Mouse (Mus musculus) heart, embryonic 16.5 days (tissue): ENCODE results near the gene B3gat1. TPM values are rescaled to one million over a fixed set of nuclear protein-coding genes. Genes with fewer than 3 reads are reported as not detected.

Experiments
- ATAC-seq: fragments of 200-750 bp; cut with Nextera tagmentation; replicated peaks from 2 replicates; pipeline ENCODE4 v1.8.0; 2017; ENCODE audit warnings: moderate number of reproducible peaks; ENCODE audit not compliant: insufficient read depth, low FRiP score; ENCODE audit errors: extremely low read depth
- H3K27ac ChIP-seq: fragments of 300-500 bp; sonication (generic); 2 replicates; pipeline ENCODE4 v1.5.1; 2014; ENCODE audit warnings: mild to moderate bottlenecking, low read length, control low read depth, moderate library complexity
- H3K27me3 ChIP-seq: fragments of 300-500 bp; sonication (generic); 2 replicates; pipeline ENCODE4 v1.6.1; 2014; ENCODE audit warnings: low read length, mixed read lengths; ENCODE audit not compliant: control insufficient read depth, insufficient read depth
- H3K36me3 ChIP-seq: fragments of 300-500 bp; sonication (generic); 2 replicates; pipeline ENCODE4 v1.6.1; 2014; ENCODE audit not compliant: control insufficient read depth, insufficient read depth
- H3K4me1 ChIP-seq: fragments of 300-500 bp; sonication (generic); 2 replicates; pipeline ENCODE4 v1.6.1; 2014; ENCODE audit warnings: low read length, mixed read lengths; ENCODE audit not compliant: control insufficient read depth, insufficient read depth
- H3K4me2 ChIP-seq: fragments of 300-500 bp; sonication (generic); 2 replicates; pipeline ENCODE4 v1.6.1; 2014; ENCODE audit warnings: low read depth, mild to moderate bottlenecking, control low read depth, low read length
- H3K4me3 ChIP-seq: fragments of 300-500 bp; sonication (generic); 2 replicates; pipeline ENCODE4 v1.5.1; 2014; ENCODE audit warnings: mild to moderate bottlenecking, control low read depth, low read length
- H3K9ac ChIP-seq: fragments of 300-500 bp; sonication (generic); 2 replicates; pipeline ENCODE4 v1.6.1; 2014; ENCODE audit warnings: low read length, control low read depth
- H3K9me3 ChIP-seq: fragments of 300-500 bp; sonication (generic); replicated peaks from 2 replicates; pipeline ENCODE4 v1.6.1; 2016; ENCODE audit warnings: low read length; ENCODE audit not compliant: control insufficient read depth
- WGBS: fragments of 180-500 bp; shearing (Covaris S2); extraction: QIAGEN DNeasy Blood & Tissue Kit; methylation state at CpG from one replicate; pipeline ENCODE4 v1.1.7; 2014; 5-methylcytosine and 5-hydroxymethylcytosine counted together
- polyA plus RNA-seq: library from polyadenylated mRNA; unstranded; fragments of >200 nt; fragmentation: Nextera tagmentation; extraction: Ambion mirVana; gene quantifications from 2 replicates; pipeline ENCODE4 v1.2.1, GENCODE M21; 2015

Gene B3gat1
- polyA plus RNA-seq, 1 experiment from 2014 or later = not detected

DNA sequence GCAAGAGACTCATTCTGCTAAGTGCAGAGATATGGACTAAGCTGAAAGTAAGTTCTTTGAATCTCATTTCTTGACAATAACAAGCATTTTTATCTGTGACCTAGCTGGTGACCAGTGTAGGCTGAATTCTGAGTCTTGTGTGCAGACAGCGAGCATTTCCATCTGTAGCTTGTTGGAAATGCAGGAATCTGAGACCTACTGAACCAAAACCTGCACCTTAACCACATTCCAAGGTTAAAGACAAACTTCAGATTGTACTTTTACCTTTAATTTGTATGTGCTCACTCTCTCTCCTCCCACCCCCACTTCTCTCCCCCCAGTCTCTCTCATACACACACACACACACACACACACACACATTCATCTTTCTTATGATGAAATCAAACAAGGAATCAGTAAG is 65.2 kb downstream of the B3gat1 start:
- Histone ChIP-seq H3K4me3 (no peak overlapping the region), H3K4me2 (no peak overlapping the region), H3K27me3 (no peaks in the 10 kb centered on the region), H3K9ac (no peak overlapping the region), H3K27ac (no peak overlapping the region), H3K9me3 (no peaks in the 10 kb centered on the region), H3K36me3 (no peaks in the 10 kb centered on the region), H3K4me1 (no peaks in the 10 kb centered on the region)
- no peak for ATAC-seq
- 63% methylated on average over 1 of the region's 1 CpGs for WGBS

GRCm38 (mm10) chr9:26800357-26800756 is 66.8 kb downstream of the B3gat1 start:
- 0 out of 2 replicates have a peak, but pooled peaks cover under 1% of the 10 kb centered on the region for H3K4me1 ChIP-seq
- ATAC-seq = no peak
- H3K4me3 ChIP-seq = no peak overlapping the region
- no peaks in the 10 kb centered on the region for H3K36me3 ChIP-seq
- H3K27ac ChIP-seq = no peak overlapping the region
- H3K27me3 ChIP-seq = no peaks in the 10 kb centered on the region
- H3K9me3 ChIP-seq = no peaks in the 10 kb centered on the region
- H3K9ac ChIP-seq = no peak overlapping the region
- WGBS = 91% methylated on average over 2 of the region's 2 CpGs
- no peak overlapping the region for H3K4me2 ChIP-seq

DNA sequence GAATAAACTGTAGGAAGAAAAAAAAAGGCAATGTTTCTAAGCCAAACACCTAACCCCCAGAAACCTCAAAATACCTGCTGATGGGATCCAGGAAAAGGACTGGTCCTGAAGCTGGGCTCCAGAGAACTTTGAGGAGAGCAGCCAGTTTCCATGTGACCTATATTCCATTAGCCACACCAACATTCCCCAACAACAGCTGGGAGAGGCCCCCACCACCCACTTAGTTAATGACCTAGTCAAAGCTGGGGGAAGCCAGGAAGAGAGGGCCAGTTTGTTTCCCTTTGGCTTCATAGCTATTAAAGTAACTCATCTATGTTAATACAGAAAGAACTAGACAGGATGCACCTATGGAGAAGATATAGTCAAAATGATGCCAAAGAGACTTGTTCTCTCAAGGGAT is 70.8 kb downstream of the B3gat1 start:
- Histone ChIP-seq H3K4me3 (no peak overlapping the region), H3K4me1 (peaks cover 5% of the 10 kb centered on the region), H3K9ac (no peak overlapping the region), H3K9me3 (no peaks in the 10 kb centered on the region), H3K4me2 (no peak overlapping the region), H3K27me3 (no peaks in the 10 kb centered on the region), H3K36me3 (no peaks in the 10 kb centered on the region), H3K27ac (no peak overlapping the region)
- no peak for ATAC-seq

- WGBS = under 1% methylated on average over 33 of the region's 33 CpGs
- H3K27ac ChIP-seq = peak within 1 kb of the TSS; percentile 65
- peak within 1 kb of the TSS; percentile 66 for H3K9ac ChIP-seq
- H3K4me1 ChIP-seq = peaks cover 5% of the 10 kb centered on the region
- H3K27me3 ChIP-seq = no peaks in the 10 kb centered on the region
- ATAC-seq = peak; percentile 100
- H3K4me3 ChIP-seq = peak within 1 kb of the TSS; percentile 63
- H3K4me2 ChIP-seq = peak within 1 kb of the TSS; percentile 92
- H3K9me3 ChIP-seq = no peaks in the 10 kb centered on the region
- no peaks in the 10 kb centered on the region for H3K36me3 ChIP-seq
Observed at GRCm38 (mm10) chr9:26805935-26806666, 72.6 kb downstream of the B3gat1 start, which contains the start of gene Glb1l2. Gene Glb1l2, minus strand, starts transcription at chr9:26806468.

DNA sequence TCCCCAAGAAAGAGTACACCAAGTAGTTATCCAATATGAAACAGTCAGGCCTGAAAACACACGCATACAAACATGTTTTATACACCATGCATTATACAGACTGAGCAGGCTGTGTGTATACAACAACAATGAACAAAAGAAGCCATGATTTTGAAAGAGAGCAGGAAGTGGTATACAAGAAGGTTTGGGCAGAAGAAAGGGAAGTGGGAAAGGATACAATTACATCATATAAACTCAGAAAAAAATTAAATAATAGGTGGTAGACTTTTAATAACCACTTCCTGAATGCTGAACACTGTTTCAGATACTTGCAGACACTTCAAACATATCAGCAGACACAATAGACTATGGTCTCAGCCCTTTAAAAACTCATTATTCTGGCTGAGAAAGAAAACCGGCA is 75.2 kb downstream of the B3gat1 start:
- Histone ChIP-seq H3K9me3 (no peaks in the 10 kb centered on the region), H3K9ac (no peak overlapping the region), H3K27me3 (no peaks in the 10 kb centered on the region), H3K36me3 (no peaks in the 10 kb centered on the region), H3K4me1 (peaks cover 5% of the 10 kb centered on the region), H3K4me3 (no peak overlapping the region), H3K4me2 (no peak overlapping the region), H3K27ac (no peak overlapping the region)
- no peak for ATAC-seq
- WGBS = 76% methylated on average over 2 of the region's 2 CpGs

Other genes with a start within 250 kb of the B3gat1 start
- 1.00 and 1.6 TPM in 2 replicates for gene Glb1l2, start 72.7 kb downstream of the B3gat1 start, polyA plus RNA-seq
- not detected in 2 replicates for gene Glb1l3, start 127.2 kb downstream of the B3gat1 start, polyA plus RNA-seq
- gene Gm1110, start 189.4 kb downstream of the B3gat1 start, polyA plus RNA-seq = 0.12 TPM in 1 of 2 replicates, not detected in the other